Mouse (Mus musculus) thymus, postnatal 4 days (tissue): Measurements from ENCODE around the gene Crybg3.
A peak's percentile ranks its signal among the peaks of the same experiment; 100 is the strongest.

ENCODE experiments used
- DNase-seq: peaks from one replicate; pipeline ENCODE4 v3.0.0; 2021

The Crybg3 gene

DNA sequence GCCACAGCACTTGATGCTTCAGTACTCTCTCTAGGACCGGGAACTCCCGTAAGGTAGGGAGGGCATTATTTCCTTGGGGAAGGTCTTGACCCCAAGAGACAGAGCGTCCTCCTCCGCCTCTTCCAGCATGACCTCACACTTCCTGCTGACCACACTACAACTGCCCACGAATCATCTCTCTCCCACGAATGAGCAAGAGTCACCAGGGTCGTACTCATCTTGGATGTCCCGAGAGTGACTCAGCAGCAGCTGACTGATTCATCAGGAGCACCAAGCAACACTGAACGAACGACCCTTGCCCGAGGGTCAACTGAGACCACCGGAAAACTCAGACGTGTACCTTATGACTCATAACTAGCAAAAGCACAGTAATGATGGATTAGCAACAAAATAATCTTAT is 71.2 kb downstream of the Crybg3 start:
- no peak for DNase-seq

DNA sequence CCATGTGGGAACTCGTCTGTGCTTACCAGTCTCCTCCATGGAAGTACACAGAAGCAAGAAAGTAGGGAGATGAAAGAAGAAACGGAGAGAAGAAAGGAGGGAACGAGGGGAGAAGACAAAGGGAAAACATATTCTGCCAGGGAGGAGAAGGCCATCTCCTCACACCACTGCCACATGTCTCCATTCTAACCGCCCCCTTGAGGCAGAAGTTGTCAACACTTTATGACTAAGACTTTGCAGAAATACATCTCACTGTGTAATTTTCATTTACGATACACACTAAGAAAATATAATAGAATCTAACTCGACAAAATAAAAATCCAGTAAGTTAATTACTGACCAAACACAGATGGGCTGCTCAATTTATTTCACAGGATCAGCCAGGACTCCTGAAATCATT is 73.8 kb downstream of the Crybg3 start:
- DNase-seq: no peak

GRCm38 (mm10) chr16:59521752-59522423 is 78.9 kb downstream of the Crybg3 start:
- DNase-seq: no peak

GRCm38 (mm10) chr16:59517447-59518219 is 83.1 kb downstream of the Crybg3 start:
- DNase-seq: peak; percentile 36

DNA sequence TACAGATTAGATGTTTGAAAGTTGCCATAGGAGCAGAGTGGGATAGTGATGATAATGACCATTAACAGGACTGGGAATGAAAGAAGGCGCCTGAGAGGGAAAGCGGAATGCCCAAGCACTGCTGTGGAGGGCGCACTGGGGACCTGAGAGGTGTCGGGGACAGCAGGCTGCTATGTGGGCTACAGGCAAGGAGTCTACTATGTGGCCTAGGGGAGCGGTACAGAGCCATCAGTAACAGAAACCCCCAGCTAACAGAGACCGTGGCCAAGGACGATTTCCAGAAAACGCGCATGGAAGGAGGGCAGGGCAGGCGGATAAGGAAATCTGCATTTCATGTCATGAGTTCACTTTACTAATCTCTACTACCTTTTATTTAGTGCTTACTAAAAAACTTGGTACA is 83.8 kb downstream of the Crybg3 start:
- DNase-seq: no peak

DNA sequence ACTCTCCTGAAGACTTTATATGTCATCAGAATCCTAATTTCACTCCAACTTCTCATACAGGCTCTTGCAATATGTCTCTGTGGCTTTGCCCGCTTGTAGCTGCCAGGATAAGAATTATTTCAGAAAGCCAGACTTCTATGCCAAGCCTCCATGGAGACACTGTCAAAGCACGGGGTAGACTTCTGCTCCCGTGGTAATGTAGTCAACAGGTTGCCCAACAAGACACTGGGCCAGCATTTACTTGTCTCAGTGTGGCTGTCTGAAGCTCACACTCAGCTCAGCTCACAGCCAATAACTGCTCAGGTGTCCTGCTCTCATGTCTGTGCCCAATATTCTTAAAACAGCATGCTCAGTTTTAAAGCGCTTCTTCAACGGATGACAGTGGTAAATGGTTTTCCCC is 85.6 kb downstream of the Crybg3 start:
- no peak for DNase-seq

DNA sequence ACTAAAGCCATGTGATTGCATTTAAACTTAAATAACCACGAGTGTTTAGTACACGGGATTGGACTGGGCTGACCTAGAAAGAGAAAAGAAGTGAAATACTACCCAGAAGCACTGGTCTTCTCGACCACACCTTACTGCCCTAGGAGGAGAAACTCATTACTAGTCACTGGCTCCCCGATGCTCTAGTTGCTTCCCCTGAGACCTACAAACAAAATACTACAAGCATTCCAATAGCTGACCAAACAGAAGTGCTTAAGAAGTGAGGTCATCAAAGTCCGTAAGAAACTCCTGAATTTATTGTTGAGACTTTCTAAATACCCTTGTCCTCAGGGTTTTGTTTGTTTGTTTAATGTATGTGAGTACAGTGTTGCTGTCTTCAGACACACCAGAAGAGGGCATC is 90.9 kb downstream of the Crybg3 start:
- no peak for DNase-seq

- DNase-seq: no peak
These were observed 101.6 kb downstream of the Crybg3 start for GRCm38 (mm10) chr16:59499180-59499579.

GRCm38 (mm10) chr16:59497947-59498346 is 102.8 kb downstream of the Crybg3 start:
- no peak for DNase-seq

- no peak for DNase-seq
These were observed 107.6 kb downstream of the Crybg3 start for GRCm38 (mm10) chr16:59493199-59493598.

- no peak for DNase-seq
These were observed 112.7 kb downstream of the Crybg3 start for GRCm38 (mm10) chr16:59487975-59488548.

GRCm38 (mm10) chr16:59487239-59487638 is 113.5 kb downstream of the Crybg3 start:
- no peak for DNase-seq

- DNase-seq: no peak
These were observed 122.8 kb downstream of the Crybg3 start for GRCm38 (mm10) chr16:59477955-59478354.

DNA sequence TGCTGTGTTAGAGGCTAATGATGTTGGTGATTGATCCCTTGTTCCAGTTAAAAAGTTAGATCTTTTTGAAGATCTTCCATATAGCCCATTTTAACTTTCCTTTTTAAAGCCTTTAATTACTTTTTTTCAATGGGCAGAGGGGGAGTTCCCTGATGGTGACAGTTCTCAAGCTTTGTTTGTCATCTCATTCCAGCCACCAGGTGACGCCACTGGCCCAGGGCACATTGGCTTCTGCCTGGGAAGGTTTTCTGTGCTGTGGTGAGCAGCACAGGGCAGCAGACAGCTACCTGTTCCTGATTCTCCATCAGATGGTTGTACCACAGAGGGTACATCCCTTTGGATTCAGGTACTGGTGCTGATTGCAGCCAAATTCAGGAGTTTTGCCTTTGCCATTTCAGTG is 126.0 kb downstream of the Crybg3 start:
- peak; percentile 79 for DNase-seq

DNA sequence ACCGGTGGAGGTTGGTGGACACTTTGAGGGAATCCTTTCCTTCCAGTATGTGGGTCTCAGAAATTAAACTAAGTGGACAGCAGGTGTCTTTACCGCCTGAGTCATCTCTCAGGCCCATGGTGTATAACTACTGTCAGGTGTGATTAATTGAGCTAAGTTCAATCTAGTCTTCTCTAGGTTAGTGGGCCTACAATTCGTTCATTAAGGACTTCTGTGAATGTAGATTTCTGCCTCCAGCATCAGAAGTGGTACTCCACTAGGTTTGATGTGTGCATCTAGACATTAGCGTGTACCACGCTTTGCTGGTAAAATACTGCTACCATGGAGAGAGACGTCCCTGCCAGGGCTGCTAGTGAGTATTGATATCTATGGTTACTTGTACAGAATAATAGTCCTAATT is 128.2 kb downstream of the Crybg3 start:
- no peak for DNase-seq

GRCm38 (mm10) chr16:59471637-59472278 is 129.0 kb downstream of the Crybg3 start, which contains the start of gene Riox2:
Riox2 (plus strand) TSS chr16:59471775.
- DNase-seq: peak; percentile 92

DNA sequence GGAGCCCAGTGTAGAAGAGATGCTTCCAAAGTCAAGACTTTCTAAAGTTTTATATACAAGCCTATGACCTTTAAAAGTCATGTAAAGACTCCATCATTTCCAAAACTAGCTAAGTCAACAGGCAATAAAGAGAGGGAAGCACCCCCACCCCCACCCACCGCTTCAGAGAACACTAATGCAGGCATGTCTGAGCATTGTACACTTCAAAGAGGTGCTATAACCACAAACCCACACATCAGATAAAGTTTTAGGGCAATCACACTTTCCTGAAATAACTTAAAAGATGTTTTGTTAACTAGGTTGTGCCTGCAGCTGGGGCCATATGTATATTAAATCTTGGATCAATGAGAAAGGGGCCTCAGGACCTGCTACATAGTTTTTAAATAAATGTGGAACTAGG is 130.9 kb downstream of the Crybg3 start:
- no peak for DNase-seq

DNA sequence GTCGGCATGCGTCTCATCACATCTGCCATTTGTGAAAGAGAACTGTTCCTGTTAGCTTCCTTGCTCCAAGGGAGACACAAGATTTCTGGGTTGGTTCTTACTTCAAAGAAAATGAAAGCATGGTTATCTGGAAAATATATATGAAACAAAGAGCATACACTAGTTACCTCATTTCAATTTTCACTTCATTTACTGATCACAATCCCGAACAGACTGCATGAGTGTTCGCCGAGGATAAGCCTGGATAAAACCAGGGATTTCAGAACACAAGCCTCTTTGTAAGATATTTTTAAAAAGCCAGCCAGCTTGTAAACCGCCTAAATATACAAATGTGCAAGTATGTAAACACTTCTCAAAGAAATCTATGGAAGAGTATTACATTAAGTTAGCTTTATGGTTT is 136.8 kb downstream of the Crybg3 start:
- no peak for DNase-seq

GRCm38 (mm10) chr16:59463567-59463966 is 137.2 kb downstream of the Crybg3 start:
- no peak for DNase-seq

GRCm38 (mm10) chr16:59459259-59459861 is 141.4 kb downstream of the Crybg3 start:
- DNase-seq: peak; percentile 30

GRCm38 (mm10) chr16:59451813-59452212 is 149.0 kb downstream of the Crybg3 start:
- DNase-seq: no peak

DNA sequence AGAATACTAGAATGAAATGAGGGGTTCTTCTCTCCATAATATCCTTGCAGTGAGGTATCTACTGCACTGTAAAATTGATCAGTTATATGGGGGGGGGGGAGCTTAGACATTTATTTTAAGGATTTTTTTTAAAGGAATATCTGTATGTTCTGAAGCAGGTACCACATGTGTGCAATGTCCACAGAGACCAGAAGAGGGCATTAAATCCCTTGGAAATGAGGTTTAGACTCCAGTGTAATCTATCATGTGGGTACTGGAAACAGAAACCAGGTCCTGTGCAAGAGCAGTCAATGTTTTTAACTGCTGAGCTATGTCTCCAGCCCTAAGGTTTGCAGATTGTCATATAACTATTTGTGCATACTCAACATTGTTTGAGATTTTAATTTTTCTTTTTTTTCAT is 151.7 kb downstream of the Crybg3 start:
- DNase-seq: no peak

DNA sequence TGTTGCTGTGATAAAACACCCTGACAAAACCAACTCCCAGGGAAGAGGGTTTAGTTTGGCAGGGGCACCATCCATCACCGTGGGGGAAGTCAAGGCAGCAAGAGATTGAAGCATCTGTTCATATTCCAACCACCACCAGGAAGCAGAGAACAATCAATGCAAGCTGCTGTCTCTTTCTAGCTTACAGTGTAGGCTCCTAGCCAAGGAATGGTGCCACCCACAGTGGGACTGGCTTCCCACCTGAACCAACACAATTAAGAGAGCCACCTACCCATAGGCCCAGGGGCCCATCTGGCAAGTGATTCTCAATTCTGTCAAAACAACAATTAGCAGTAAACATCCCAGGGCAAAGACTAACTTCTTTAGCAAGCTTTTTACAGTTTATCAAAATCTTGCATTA is 152.6 kb downstream of the Crybg3 start:
- no peak for DNase-seq
